Mouse (Mus musculus): ENCODE results near the gene Tph2.
A peak's percentile ranks its signal among the peaks of the same experiment; 100 is the strongest.
"Not testable (repeated sequence)": the region's sequence is repeated elsewhere in the genome, so short reads cannot be mapped to it uniquely, and the experiment has no call there.

Gene Tph2

GRCm38 (mm10) chr10:115184697-115185096, at the start of gene Tph2:
Tph2 (minus strand) TSS chr10:115185022.
- DNase-seq (ENCODE audit: low spot score in 2 of 2): peak; percentile 62 to 86

GRCm38 (mm10) chr10:115233798-115234197, 49.0 kb upstream of the Tph2 start:
- DNase-seq (ENCODE audit: low spot score in 2 of 2): no peak

- no peak for DNase-seq (ENCODE audit: low spot score in 2 of 2)
Measured at GRCm38 (mm10) chr10:115232513-115232912, 47.7 kb upstream of the Tph2 start.

- DNase-seq (ENCODE audit: low spot score in 2 of 2): no peak
Measured at GRCm38 (mm10) chr10:115229023-115229422, 44.2 kb upstream of the Tph2 start.

GRCm38 (mm10) chr10:115226586-115226985, 41.8 kb upstream of the Tph2 start:
- DNase-seq (ENCODE audit: low spot score in 2 of 2): no peak

GRCm38 (mm10) chr10:115223845-115224244, 39.0 kb upstream of the Tph2 start:
- no peak for DNase-seq (ENCODE audit: low spot score in 2 of 2)

- DNase-seq (ENCODE audit: low spot score in 2 of 2): no peak
Measured at GRCm38 (mm10) chr10:115212916-115213580, 28.2 kb upstream of the Tph2 start.

GRCm38 (mm10) chr10:115205825-115206224, 21.0 kb upstream of the Tph2 start:
- DNase-seq (ENCODE audit: low spot score in 2 of 2): no peak

GRCm38 (mm10) chr10:115205284-115205683, 20.5 kb upstream of the Tph2 start:
- DNase-seq (ENCODE audit: low spot score in 2 of 2): no peak

GRCm38 (mm10) chr10:115191214-115191613, 6.4 kb upstream of the Tph2 start:
- DNase-seq (ENCODE audit: low spot score in 2 of 2): no peak

GRCm38 (mm10) chr10:115187390-115187789, 2.6 kb upstream of the Tph2 start:
- no peak for DNase-seq (ENCODE audit: low spot score in 2 of 2)

GRCm38 (mm10) chr10:115181034-115181433, 3.8 kb downstream of the Tph2 start:
- no peak for DNase-seq (ENCODE audit: low spot score in 2 of 2)

GRCm38 (mm10) chr10:115178019-115178418, 6.8 kb downstream of the Tph2 start:
- not testable (repeated sequence) for DNase-seq (ENCODE audit: low spot score in 2 of 2)

GRCm38 (mm10) chr10:115175591-115175991, 9.2 kb downstream of the Tph2 start:
- no peak for DNase-seq (ENCODE audit: low spot score in 2 of 2)

- DNase-seq (ENCODE audit: low spot score in 2 of 2): no peak
Measured at GRCm38 (mm10) chr10:115173336-115173735, 11.5 kb downstream of the Tph2 start.

- no peak for DNase-seq (ENCODE audit: low spot score in 2 of 2)
Measured at GRCm38 (mm10) chr10:115171351-115171818, 13.4 kb downstream of the Tph2 start.

- DNase-seq (ENCODE audit: low spot score in 2 of 2): no peak
Measured at GRCm38 (mm10) chr10:115170496-115171350, 14.1 kb downstream of the Tph2 start.

GRCm38 (mm10) chr10:115169410-115169809, 15.4 kb downstream of the Tph2 start:
- DNase-seq (ENCODE audit: low spot score in 2 of 2): no peak

GRCm38 (mm10) chr10:115160289-115160688, 24.5 kb downstream of the Tph2 start:
- no peak for DNase-seq (ENCODE audit: low spot score in 2 of 2)

- no peak for DNase-seq (ENCODE audit: low spot score in 2 of 2)
Measured at GRCm38 (mm10) chr10:115147308-115147707, 37.5 kb downstream of the Tph2 start.

GRCm38 (mm10) chr10:115146257-115146898, 38.4 kb downstream of the Tph2 start:
- no peak for DNase-seq (ENCODE audit: low spot score in 2 of 2)

GRCm38 (mm10) chr10:115144542-115144941, 40.3 kb downstream of the Tph2 start:
- no peak for DNase-seq (ENCODE audit: low spot score in 2 of 2)

Data from urinary bladder, postnatal 4 days (tissue).